ENCODE assay signal across 40 mouse cellular contexts in genomic region chrX:57189335-57189734, GRCm38 (mm10). TPM values are rescaled to one million over a fixed set of nuclear protein-coding genes. Genes with fewer than 3 reads are reported as not detected.
A peak's percentile ranks its signal among the peaks of the same experiment; 100 is the strongest.
DNase-seq lines count a peak whose midpoint lies in the region; ATAC-seq lines count a peak whose summit lies in the region.
"Had no signal": no experiment of that assay in that cellular context is flagged by ENCODE, and none has a peak within 500 bp of the region (broad histone marks: within the 10 kb centered on the region; RNA-seq: fewer than 3 reads in every experiment).

No protein-coding gene starts in this region.

- H3K4me3 ChIP-seq in hindbrain, embryonic 16.5 days (ENCODE audit: low read length), result no peak overlapping the region
- H3K4me3 ChIP-seq: embryonic facial prominence, embryonic 10.5 days; embryonic facial prominence, embryonic 15.5 days; forebrain, embryonic 12.5 days; limb, embryonic 13.5 days; midbrain, embryonic 12.5 days had no signal

- no peak overlapping the region for H3K4me2 ChIP-seq in hindbrain, embryonic 16.5 days (ENCODE audit: low read length)
- H3K4me2 ChIP-seq: embryonic facial prominence, embryonic 15.5 days; forebrain, embryonic 12.5 days; heart, embryonic 11.5 days; hindbrain, embryonic 14.5 days; limb, embryonic 13.5 days; liver, embryonic 11.5 days; midbrain, embryonic 12.5 days had no signal

- H3K27me3 ChIP-seq in hindbrain, embryonic 16.5 days (replicated peaks; ENCODE audit: control insufficient read depth, insufficient read depth, low read length), result no peaks in the 10 kb centered on the region
- H3K27me3 ChIP-seq: embryonic facial prominence, embryonic 15.5 days; forebrain, embryonic 12.5 days; limb, embryonic 13.5 days; midbrain, embryonic 12.5 days had no signal

- intact Hi-C loops in gastrocnemius, postnatal 36 days (cut with DNase I), result no loop called here

- no peak overlapping the region for H3K27ac ChIP-seq in hindbrain, embryonic 16.5 days (ENCODE audit: low read depth, low read length)
- H3K27ac ChIP-seq: embryonic facial prominence, embryonic 10.5 days; embryonic facial prominence, embryonic 15.5 days; forebrain, embryonic 12.5 days; hindbrain, embryonic 14.5 days; limb, embryonic 13.5 days; midbrain, embryonic 12.5 days had no signal

- H3K4me1 ChIP-seq in hindbrain, embryonic 16.5 days (ENCODE audit: control insufficient read depth, insufficient read depth, low read depth, low read length), result no peaks in the 10 kb centered on the region
- H3K4me1 ChIP-seq: embryonic facial prominence, embryonic 10.5 days; embryonic facial prominence, embryonic 15.5 days; forebrain, embryonic 12.5 days; limb, embryonic 13.5 days; midbrain, embryonic 12.5 days had no signal

- DNase-seq in CD4-positive helper T cell, adult 2 months (ENCODE audit: low read depth, low spot score), result peak; percentile 67
- peak; percentile 25 to 33 for DNase-seq in CD8-positive naive resting alpha-beta T cell, adult 2 months (ENCODE audit: low read depth in 2 of 2, low spot score in 2 of 2)
- peak; percentile 11 to 53 for DNase-seq in thymus, adult 18-20 months
- DNase-seq in thymus, postnatal 25 days, result peak; percentile 45
- no peak for DNase-seq in gastrocnemius, postnatal 36 days
- DNase-seq: adrenal gland, postnatal 36 days; cerebellum, adult 18-20 months; cerebellum, postnatal 14 days; forebrain, postnatal 0 days; gastrocnemius, postnatal 10 days; heart, adult 11 months; kidney, adult 18-20 months; kidney, postnatal 36 days; lung, postnatal 36 days had no signal

- 82% methylated on average over 5 of the region's 5 CpGs for WGBS in hindbrain, embryonic 16.5 days

- no peaks in the 10 kb centered on the region for H3K36me3 ChIP-seq in hindbrain, embryonic 16.5 days (ENCODE audit: control insufficient read depth, insufficient read depth, low read length)
- H3K36me3 ChIP-seq: embryonic facial prominence, embryonic 10.5 days; embryonic facial prominence, embryonic 15.5 days; forebrain, embryonic 12.5 days; G1E; limb, embryonic 13.5 days; midbrain, embryonic 12.5 days had no signal

- ATAC-seq in hindbrain, embryonic 16.5 days, result no peak
- ATAC-seq in frontal cortex, adult (ENCODE audit: low TSS enrichment), result no peak
- ATAC-seq: forebrain, postnatal 0 days had no signal

- no peak overlapping the region for H3K9ac ChIP-seq in hindbrain, embryonic 16.5 days (ENCODE audit: low read depth, low read length)
- H3K9ac ChIP-seq: embryonic facial prominence, embryonic 15.5 days; forebrain, embryonic 12.5 days; forebrain, postnatal 0 days; hindbrain, embryonic 14.5 days; limb, embryonic 13.5 days; midbrain, embryonic 12.5 days had no signal

- H3K9me3 ChIP-seq in hindbrain, embryonic 16.5 days (ENCODE audit: control insufficient read depth, low read length), result no peaks in the 10 kb centered on the region
- H3K9me3 ChIP-seq: embryonic facial prominence, embryonic 10.5 days; embryonic facial prominence, embryonic 15.5 days; forebrain, embryonic 12.5 days; G1E; limb, embryonic 13.5 days; midbrain, embryonic 12.5 days had no signal

RNA-seq across cellular contexts. Expression of gene Cd40lg, which starts 22.6 kb away (rescaled TPM):
- not detected for total RNA-seq in gastrocnemius, postnatal 36 days (2021)
- polyA plus RNA-seq in hindbrain, embryonic 16.5 days (2015; fragmentation: Nextera tagmentation; extraction: Ambion mirVana), result 0.13 TPM in 1 of 2 replicates, not detected in the other
- total RNA-seq: adrenal gland, adult 18-20 months; adrenal gland, postnatal 36 days; forebrain, postnatal 0 days; G1E; gastrocnemius, postnatal 10 days; hematopoietic stem cell, adult 5-6 weeks; layer of hippocampus, adult 8-10 months; layer of hippocampus, postnatal 25 days; left cerebral cortex, adult 8-10 months; left cerebral cortex, postnatal 36 days had no signal
- polyA plus RNA-seq: brain, embryonic 14.5 days; cortical plate, adult 2 months; embryonic facial prominence, embryonic 10.5 days; embryonic facial prominence, embryonic 15.5 days; forebrain, embryonic 12.5 days; forebrain, postnatal 0 days; G1E; heart, embryonic 11.5 days; heart, postnatal 0 days; hindbrain, embryonic 14.5 days; intestine, embryonic 14.5 days; kidney, embryonic 16.5 days; limb, embryonic 13.5 days; liver, embryonic 11.5 days; liver, embryonic 16.5 days; lung, embryonic 16.5 days; midbrain, embryonic 12.5 days; neural tube, embryonic 14.5 days; stomach, embryonic 16.5 days had no signal

Comparison
In these comparisons a context has a peak if more than half of its experiments do, and no peak if none do; other contexts are left out.
1. DNase-seq: peak in CD4-positive helper T cell, adult 2 months (single experiment), CD8-positive naive resting alpha-beta T cell, adult 2 months (2 of 2), thymus, adult 18-20 months (2 of 2) and thymus, postnatal 25 days (single experiment); none in gastrocnemius, postnatal 36 days (0 of 2).